Mouse (Mus musculus) liver, adult 2 months (tissue): Measurements from ENCODE around the gene Cd200.

Source experiments
- CTCF ChIP-seq: fragments of 200-500 bp; IDR thresholded peaks from 2 replicates; pipeline ENCODE4 v1.5.1; 2011; ENCODE audit warnings: low read depth, low read length, control low read depth
- POLR2A ChIP-seq: fragments of 200-500 bp; IDR thresholded peaks from 2 replicates; pipeline ENCODE4 v1.6.1; 2011; ENCODE audit warnings: low read length, control low read depth; ENCODE audit not compliant: insufficient read depth; ENCODE audit errors: extremely low read depth

DNA sequence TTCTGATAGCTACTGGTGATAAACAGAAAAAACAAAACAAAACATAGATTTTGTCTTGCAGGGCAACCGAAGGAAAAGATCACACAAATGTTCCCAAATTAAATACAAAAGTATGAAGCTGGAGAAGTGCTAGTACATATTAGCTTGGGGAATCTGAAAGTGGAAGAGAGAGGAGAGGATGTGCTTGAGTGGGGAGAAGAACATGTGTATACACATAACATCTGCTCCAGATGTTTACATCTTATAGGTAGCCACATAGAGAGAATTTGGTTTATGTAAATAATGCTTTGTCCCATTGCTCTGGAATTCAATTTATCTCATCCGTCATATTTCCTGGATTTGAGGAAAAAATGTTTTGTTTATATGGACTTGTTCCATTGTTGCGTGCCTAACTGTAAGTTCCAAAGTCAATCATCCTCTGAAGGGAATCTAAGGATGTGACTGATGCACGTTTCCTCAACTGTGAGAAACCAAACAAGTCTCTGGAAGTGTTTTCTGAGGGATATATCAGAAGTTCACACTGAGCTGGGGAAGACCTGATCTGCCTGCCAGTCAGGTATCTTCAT is 45.3 kb downstream of the Cd200 start:
- TF ChIP-seq CTCF (no peak), POLR2A (no peak)
